Mouse (Mus musculus): Measurements from ENCODE around the gene Parl.

Parl gene

DNA sequence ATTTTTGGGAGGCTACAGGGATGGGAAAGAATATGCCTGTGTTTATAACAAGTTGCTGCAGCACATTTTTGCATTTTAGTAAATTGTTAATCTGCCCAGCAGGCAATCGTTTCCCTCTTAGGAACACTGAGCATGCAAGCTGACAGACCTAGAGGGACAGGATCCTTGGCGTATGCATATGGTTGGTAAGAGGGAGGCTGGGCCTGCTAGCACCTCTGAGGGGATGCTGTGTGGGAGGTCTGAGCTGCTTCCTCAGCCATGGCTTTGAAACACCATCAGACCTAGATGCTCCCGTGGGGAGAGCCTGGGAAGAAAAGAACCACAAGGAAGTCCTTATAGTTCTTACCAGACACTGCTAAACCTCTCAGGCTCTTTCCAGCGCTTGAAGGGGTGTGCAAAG is 67.8 kb downstream of the Parl start:
- no peak for DNase-seq
